Mouse (Mus musculus) cerebellum, adult 18-20 months (tissue): ENCODE measurements around the gene 1700016D06Rik.

Source experiments
- DNase-seq, 2 experiments: peaks; one replicate each; pipeline ENCODE4 v3.0.0; 2021

The 1700016D06Rik gene

DNA sequence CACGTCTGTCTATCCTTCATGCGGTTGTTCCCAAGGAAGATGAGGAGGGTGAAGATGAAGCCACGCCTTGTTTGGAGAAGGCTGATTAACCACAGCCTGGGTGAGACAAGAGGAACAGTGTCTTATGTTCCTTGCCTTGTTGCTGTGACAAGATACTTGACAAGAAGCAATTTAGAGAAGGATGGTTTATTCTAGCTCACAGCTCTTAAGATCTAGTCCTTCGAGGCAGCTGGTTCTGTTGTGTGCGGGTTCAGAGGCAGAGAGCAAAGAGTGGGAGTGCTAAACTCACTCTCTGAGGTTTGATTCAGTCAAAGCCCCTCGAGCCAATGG, at the start of gene 1700016D06Rik:
Gene 1700016D06Rik, minus strand, starts transcription at position 31 of the 330 bp plus-strand sequence.
- DNase-seq, result no peak

GRCm38 (mm10) chr8:11749472-11749871, 48.6 kb upstream of the 1700016D06Rik start:
- DNase-seq, result no peak

- DNase-seq, result no peak
Measured at GRCm38 (mm10) chr8:11746850-11747600, 46.2 kb upstream of the 1700016D06Rik start.

- no peak for DNase-seq
Measured at GRCm38 (mm10) chr8:11743580-11743979, 42.7 kb upstream of the 1700016D06Rik start.

GRCm38 (mm10) chr8:11740857-11741256, 40.0 kb upstream of the 1700016D06Rik start:
- peak; percentile 38 to 57 for DNase-seq

- DNase-seq, result no peak
Measured at GRCm38 (mm10) chr8:11739082-11739481, 38.2 kb upstream of the 1700016D06Rik start.

DNA sequence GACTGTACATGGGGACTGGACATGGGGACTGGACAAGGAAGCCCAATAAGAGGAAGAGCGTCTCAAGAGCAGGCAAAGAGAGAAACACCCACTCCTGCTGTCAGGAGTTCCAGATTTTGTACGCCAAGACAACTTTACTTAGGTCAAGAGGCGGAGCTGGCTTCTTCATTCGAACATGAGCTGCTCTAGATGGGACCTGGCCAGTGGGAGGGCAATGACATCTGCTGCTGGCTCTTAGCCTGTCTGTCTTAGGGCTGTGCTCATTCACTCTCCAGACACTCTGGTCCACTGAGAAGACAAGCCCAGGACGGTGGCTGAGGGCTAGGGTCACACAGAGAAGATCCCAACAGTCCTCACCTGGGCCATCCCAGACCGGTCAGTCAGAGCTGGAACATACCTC, 36.2 kb upstream of the 1700016D06Rik start:
- peak in 1 of 2 experiments; percentile 36 for DNase-seq

DNA sequence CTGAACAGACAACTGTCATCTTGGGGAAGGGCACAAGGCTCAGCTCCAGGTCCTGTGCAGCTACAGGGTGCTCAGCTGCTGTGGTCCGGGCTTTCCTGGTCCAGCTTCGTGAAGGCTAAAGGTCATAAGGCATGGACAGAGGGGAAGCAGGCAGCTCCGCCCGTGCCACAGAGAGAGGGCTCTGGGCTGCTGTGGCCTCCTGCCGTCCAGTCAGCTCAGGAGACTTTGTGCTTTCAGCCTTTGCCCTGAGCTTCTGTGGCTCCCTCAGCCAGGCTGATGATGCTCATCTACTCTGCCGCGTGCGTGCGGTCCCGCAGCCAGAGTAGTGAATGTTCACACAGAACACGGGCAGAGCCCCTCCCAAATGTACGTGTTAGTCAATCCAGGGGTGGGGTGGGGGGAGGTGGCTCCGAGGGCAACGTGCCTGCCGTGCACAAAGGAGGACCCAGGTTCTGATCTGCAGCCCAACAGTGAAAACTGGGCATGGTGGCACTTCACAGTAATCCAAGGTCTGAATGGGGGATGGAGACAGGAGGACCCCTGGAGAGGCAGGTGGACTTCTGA, 34.9 kb upstream of the 1700016D06Rik start:
- no peak for DNase-seq

DNA sequence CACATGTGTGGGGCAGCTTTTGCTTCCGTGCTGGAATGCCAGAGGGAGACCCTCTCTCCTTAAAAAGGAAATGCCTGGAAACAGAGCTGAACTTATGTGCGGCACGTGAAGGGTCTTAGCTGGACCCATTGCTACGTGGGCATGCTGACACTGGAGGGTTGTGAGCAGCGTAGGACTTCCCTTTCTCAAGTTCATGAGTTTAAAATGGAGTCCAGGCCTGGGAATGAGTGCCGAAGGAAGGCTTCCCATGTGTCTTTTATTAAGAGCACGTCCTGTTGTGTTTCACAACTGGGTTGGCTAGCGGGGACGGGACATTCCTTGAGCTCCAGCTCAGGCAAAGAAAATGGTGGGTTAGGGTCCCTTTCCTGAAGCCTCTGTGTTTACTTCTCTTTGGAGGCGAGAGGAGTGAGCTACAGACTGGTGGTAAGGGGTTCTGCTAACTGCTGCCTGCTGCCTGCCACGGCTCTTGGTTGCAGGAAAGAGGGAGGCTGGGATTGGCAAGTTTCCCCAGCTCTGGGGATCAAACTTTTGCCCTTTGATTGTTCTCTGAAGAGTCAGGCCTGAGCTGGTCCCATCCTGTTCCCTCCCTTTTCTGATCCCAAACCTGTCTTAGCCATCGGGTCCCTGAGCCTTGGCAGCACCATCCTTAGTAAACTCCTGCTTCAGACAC, 29.5 kb upstream of the 1700016D06Rik start:
- DNase-seq, result no peak

- peak; percentile 47 to 68 for DNase-seq
Measured at GRCm38 (mm10) chr8:11728482-11729295, 27.8 kb upstream of the 1700016D06Rik start.

GRCm38 (mm10) chr8:11727651-11728481, 27.0 kb upstream of the 1700016D06Rik start, which contains the start of gene Arhgef7:
Gene Arhgef7, plus strand, starts transcription at chr8:11727721.
- DNase-seq, result peak; percentile 85 to 91

DNA sequence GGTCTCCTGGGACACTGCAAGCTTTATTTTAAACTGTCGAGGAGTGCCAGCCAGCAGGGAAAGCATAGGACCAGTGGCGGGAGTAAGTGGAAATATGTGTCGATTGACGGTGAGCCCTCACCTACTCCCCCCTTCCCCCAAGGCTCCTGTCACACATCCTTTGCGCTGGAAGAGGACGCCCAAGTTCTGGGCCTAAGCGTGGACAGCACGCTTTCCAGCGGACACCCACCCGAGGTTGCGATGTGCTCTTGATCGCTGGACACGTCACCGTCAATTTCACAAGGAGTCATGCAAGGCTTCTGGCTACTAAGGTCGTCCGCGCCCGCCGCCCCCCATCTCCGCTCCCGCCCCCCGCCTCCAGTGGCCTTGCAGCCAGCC, 26.4 kb upstream of the 1700016D06Rik start:
- DNase-seq, result no peak

- no peak for DNase-seq
Measured at GRCm38 (mm10) chr8:11717194-11717593, 16.3 kb upstream of the 1700016D06Rik start.

GRCm38 (mm10) chr8:11712244-11712643, 11.4 kb upstream of the 1700016D06Rik start:
- DNase-seq, result no peak

DNA sequence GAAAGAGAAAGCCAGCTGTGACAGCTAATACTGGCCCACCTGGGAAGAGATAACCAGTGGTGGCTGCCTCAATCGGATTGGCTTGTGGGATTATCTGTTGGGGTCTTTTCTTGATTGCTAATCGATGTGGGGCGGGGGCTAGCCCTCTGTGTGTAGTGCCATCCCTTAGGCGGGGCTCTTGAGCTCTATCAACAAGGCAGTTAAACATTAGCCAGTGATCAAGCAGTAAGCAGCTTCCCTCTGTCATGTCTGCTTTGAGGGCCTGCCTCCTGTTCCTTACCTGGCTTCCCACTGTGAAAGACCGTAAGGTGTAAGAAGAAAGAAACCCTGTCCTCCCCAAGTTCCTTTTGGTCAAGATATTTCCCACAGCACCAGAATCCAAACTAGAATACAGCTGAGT, 9.6 kb upstream of the 1700016D06Rik start:
- DNase-seq, result no peak

DNA sequence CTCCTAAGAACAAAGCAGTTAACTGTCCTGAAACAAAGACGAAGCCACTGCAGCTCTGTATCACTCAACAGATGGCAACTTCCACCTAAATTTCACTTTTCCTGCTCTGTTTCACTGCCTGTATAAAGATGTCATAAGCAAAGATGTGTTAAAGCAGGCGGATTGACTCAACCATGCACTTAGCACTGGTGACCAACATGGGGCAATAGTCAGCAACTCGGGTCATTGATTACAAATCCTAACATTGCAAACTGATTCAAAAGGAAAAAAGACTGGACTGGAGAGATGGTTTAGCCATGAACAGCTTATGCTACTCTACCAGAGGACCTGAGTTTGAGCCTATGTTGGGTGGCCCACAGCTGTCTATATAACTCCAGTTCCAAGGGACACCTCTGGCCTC, 8.7 kb upstream of the 1700016D06Rik start:
- DNase-seq, result no peak

GRCm38 (mm10) chr8:11708815-11709214, 8.0 kb upstream of the 1700016D06Rik start:
- no peak for DNase-seq

- no peak for DNase-seq
Measured at GRCm38 (mm10) chr8:11707701-11708100, 6.8 kb upstream of the 1700016D06Rik start.

GRCm38 (mm10) chr8:11705818-11706217, 5.0 kb upstream of the 1700016D06Rik start:
- no peak for DNase-seq

GRCm38 (mm10) chr8:11704716-11705420, 4.0 kb upstream of the 1700016D06Rik start:
- DNase-seq, result no peak

DNA sequence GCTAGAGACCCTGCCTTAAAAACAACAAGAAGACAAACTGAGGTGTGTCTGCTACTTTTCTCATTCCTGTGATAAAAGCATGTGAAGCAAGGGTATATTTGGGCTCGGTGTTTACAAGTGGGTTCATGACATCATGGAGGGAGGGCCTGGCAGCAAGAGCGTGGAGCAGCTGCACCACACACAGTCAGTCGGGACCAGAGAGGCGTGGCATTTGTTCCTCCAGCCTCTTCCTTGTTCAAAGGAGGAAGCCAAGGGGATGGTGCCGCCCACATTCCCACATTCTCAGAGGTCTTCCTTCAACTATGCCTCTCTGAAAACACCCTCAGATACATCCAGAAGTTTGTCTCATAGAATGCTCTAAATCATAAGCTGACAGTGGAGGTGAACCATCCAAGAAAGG, 2.9 kb upstream of the 1700016D06Rik start:
- DNase-seq, result no peak

GRCm38 (mm10) chr8:11701428-11701827, 565 bp upstream of the 1700016D06Rik start:
- DNase-seq, result no peak
